Mouse (Mus musculus): ENCODE results near the gene Pax5.

GRCm38 (mm10) chr4:44715621-44716160 lies 5.4 kb upstream of the Pax5 start:
- TF ChIP-seq CTCF (IDR thresholded peaks at IDR 0.05 in 2 of 3, conservative IDR thresholded peaks at IDR 0.05 in 1 of 3; ENCODE audit: control insufficient read depth in 1 of 3, insufficient read depth in 1 of 3, low read depth in 2 of 3, low read length in 3 of 3, poor library complexity in 1 of 3, severe bottlenecking in 1 of 3) (no peak), MEF2A (IDR thresholded peaks at IDR 0.05; ENCODE audit: extremely low read depth, insufficient replicate concordance, low read depth, low read length, poor library complexity, severe bottlenecking) (no peak), MXI1 (IDR thresholded peaks at IDR 0.05; ENCODE audit: low read depth, low read length) (no peak), POLR2A (IDR thresholded peaks at IDR 0.05; ENCODE audit: control insufficient read depth in 1 of 2, insufficient read depth in 1 of 2, low read depth in 1 of 2, low read length in 2 of 2, poor library complexity in 1 of 2) (no peak), RAD21 (IDR thresholded peaks at IDR 0.05; ENCODE audit: low read depth, low read length) (no peak), MAFK (IDR thresholded peaks at IDR 0.05; ENCODE audit: borderline replicate concordance, low read depth, low read length) (no peak)

Measured in MEL (cell line).